Mouse (Mus musculus) hindbrain, embryonic 10.5 days (tissue): ENCODE measurements around the gene Shank2. TPM values are rescaled to one million over a fixed set of nuclear protein-coding genes. Genes with fewer than 3 reads are reported as not detected.

Source experiments
- DNase-seq: peaks from one replicate; pipeline ENCODE4 v3.0.0-alpha.2; 2017; ENCODE audit warnings: low spot score
- H3K27ac ChIP-seq: fragments of 300-500 bp; sonication (generic); 2 replicates; pipeline ENCODE4 v1.5.1; 2016; ENCODE audit warnings: mild to moderate bottlenecking, moderate library complexity
- H3K27me3 ChIP-seq: fragments of 300-500 bp; sonication (generic); 2 replicates; pipeline ENCODE4 v1.6.1; 2016; ENCODE audit warnings: mild to moderate bottlenecking; ENCODE audit not compliant: poor library complexity, insufficient read depth, severe bottlenecking
- H3K36me3 ChIP-seq: fragments of 300-500 bp; sonication (generic); 2 replicates; pipeline ENCODE4 v1.6.1; 2016; ENCODE audit warnings: mild to moderate bottlenecking, moderate library complexity
- H3K4me1 ChIP-seq: fragments of 300-500 bp; sonication (generic); replicated peaks from 2 replicates; pipeline ENCODE4 v1.6.1; 2016; ENCODE audit warnings: mild to moderate bottlenecking
- H3K4me3 ChIP-seq: fragments of 300-500 bp; sonication (generic); 2 replicates; pipeline ENCODE4 v1.5.1; 2016; ENCODE audit warnings: mild to moderate bottlenecking, moderate library complexity
- H3K9me3 ChIP-seq: fragments of 300-500 bp; sonication (generic); 2 replicates; pipeline ENCODE4 v1.6.1; 2016; ENCODE audit warnings: mild to moderate bottlenecking, moderate library complexity
- WGBS: fragments of 180-500 bp; shearing (Covaris S2); methylation state at CpG from one replicate; pipeline ENCODE4 v1.1.7; 2016; 5-methylcytosine and 5-hydroxymethylcytosine counted together
- polyA plus RNA-seq: library from polyadenylated mRNA; unstranded; fragments of >200 nt; fragmentation: Nextera tagmentation; extraction: Ambion mirVana; gene quantifications from 2 replicates; pipeline ENCODE4 v1.2.1, GENCODE M21; 2016

Shank2 gene
- polyA plus RNA-seq, 1 experiment from 2014 or later, result 1.6 TPM

DNA sequence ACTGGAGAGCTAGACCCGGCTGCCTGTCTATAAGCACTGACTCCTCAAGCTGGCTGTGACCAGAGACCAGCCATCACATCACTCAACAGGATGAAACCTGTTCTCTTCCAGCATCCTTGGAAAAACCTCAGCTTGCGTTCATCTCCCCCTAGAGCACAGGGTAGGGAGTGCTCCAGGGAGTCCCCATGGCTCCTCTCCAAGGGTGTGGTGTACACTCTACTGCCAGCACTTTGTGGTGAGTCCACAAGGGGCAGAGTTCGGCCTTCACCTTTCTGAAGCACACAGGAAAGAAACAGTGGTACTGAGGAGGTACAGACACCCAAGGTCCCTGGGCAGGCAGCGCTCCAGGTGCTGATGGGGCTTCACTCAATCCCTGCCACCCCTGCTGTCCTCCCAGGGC lies 414.1 kb downstream of the Shank2 start:
- Histone ChIP-seq H3K9me3 (no peaks in the 10 kb centered on the region), H3K4me1 (peaks cover 61% of the 10 kb centered on the region), H3K36me3 (peaks cover 11% of the 10 kb centered on the region), H3K4me3 (no peak overlapping the region), H3K27me3 (no peaks in the 10 kb centered on the region), H3K27ac (no peak overlapping the region)
- 71% methylated on average over 4 of the region's 4 CpGs for WGBS
- DNase-seq, result no peak

DNA sequence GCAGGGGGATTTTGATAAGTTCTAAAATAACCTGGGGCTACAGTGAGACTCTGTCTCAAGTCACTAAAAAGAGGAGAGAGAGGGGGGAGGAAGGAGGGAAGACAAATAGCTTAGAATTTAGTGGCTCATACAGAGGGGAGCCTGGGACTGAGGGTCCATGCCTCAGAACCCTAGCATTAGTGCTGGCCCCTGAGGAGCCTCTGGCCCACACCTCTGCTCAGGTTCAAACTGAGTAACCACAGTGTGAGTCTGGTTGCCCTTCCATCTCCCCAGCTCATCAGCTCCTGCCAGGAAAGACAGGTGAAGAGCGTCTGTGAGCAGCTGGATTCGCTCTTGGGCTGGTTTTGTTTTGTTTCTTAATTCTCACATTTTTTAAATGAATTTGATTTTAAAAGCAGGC lies 415.5 kb downstream of the Shank2 start:
- DNase-seq, result no peak
- no peaks in the 10 kb centered on the region for H3K27me3 ChIP-seq
- WGBS, result 83% methylated on average over 2 of the region's 2 CpGs
- peaks cover 63% of the 10 kb centered on the region for H3K4me1 ChIP-seq
- H3K4me3 ChIP-seq, result no peak overlapping the region
- no peaks in the 10 kb centered on the region for H3K36me3 ChIP-seq
- H3K27ac ChIP-seq, result peak overlapping the region; percentile 47; the same call in 1 of the 2 replicates
- H3K9me3 ChIP-seq, result no peaks in the 10 kb centered on the region

DNA sequence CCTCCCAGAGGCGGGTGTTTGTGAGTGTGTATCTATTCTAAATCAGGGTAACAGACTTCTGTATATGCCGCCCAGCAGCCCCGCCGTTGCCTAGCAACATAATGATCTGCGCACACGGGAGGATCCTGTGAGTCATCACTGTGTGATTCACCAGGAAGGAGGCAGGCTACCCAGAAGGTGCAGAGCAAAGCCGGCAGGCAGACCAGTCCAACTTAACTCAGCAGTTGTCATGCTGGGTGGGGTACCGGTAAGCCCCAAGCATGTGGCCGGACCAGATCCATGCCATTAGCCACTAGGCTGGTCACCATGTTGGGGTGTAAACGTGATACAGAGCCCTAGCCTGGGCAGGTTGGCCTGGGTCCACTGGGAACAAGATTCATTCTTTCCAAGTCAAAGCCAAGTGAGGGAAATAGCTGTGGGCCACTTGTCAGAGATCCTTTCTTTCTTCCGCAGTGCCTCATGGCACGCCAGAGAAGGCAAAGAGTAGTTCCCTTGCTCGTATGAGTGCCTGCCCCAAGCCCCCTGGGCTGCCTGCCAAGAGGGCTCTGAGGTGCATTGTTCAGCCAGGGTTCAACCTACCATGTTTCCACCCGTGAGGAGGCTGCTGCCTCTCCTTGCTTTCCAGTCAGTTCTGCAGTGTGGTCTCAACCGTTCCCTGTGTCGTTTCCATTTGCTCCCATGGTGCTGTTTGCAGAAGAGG lies 416.1 kb downstream of the Shank2 start:
- H3K27me3 ChIP-seq, result no peaks in the 10 kb centered on the region
- H3K4me1 ChIP-seq, result peaks cover 58% of the 10 kb centered on the region
- H3K9me3 ChIP-seq, result no peaks in the 10 kb centered on the region
- H3K27ac ChIP-seq, result peak overlapping the region; percentile 69; the same call in 1 of the 2 replicates
- DNase-seq, result peak; percentile 35
- H3K4me3 ChIP-seq, result no peak overlapping the region
- no peaks in the 10 kb centered on the region for H3K36me3 ChIP-seq
- WGBS, result 53% methylated on average over 16 of the region's 16 CpGs

DNA sequence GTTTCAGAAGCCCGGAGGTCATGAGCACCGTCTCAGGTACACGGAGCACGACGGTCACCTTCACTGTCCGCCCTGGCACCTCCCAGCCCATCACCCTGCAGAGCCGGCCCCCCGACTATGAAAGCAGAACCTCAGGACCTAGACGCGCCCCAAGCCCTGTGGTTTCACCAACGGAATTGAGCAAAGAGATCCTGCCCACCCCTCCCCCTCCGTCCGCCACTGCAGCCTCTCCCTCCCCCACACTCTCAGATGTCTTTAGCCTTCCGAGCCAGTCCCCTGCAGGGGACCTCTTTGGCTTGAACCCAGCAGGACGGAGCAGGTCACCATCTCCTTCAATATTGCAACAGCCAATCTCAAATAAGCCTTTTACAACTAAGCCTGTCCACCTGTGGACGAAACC lies 418.8 kb downstream of the Shank2 start:
- DNase-seq, result no peak
- 22% methylated on average over 16 of the region's 16 CpGs for WGBS
- H3K4me3 ChIP-seq, result no peak overlapping the region
- peaks cover 58% of the 10 kb centered on the region for H3K4me1 ChIP-seq
- no peaks in the 10 kb centered on the region for H3K36me3 ChIP-seq
- H3K27ac ChIP-seq, result 0 out of 2 replicates have a peak overlapping the region, but pooled peaks have one; percentile 35
- no peaks in the 10 kb centered on the region for H3K9me3 ChIP-seq
- no peaks in the 10 kb centered on the region for H3K27me3 ChIP-seq

DNA sequence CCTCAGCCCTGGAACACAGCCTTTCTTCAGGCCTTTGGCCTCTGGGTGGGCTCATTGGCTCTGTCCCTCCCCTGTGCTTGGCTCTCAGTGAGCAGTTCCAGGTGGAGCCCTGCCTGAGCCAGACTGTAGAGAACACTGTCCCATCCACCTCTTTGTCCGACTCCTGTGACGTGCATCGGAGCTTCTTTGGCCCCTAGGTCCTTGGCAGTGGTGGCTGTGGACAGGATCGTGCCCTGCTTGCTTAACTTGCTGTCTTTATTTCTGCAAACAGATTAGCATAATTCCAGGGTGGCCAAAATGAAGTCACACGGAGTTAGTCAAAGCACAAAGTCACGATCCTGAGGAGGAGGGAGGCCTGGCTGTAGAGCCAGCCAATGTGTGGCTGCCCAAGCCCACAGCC lies 419.8 kb downstream of the Shank2 start:
- Histone ChIP-seq H3K9me3 (no peaks in the 10 kb centered on the region), H3K4me3 (no peak overlapping the region), H3K27me3 (no peaks in the 10 kb centered on the region), H3K36me3 (no peaks in the 10 kb centered on the region), H3K27ac (no peak overlapping the region), H3K4me1 (peaks cover 52% of the 10 kb centered on the region)
- no peak for DNase-seq
- 69% methylated on average over 6 of the region's 6 CpGs for WGBS

DNA sequence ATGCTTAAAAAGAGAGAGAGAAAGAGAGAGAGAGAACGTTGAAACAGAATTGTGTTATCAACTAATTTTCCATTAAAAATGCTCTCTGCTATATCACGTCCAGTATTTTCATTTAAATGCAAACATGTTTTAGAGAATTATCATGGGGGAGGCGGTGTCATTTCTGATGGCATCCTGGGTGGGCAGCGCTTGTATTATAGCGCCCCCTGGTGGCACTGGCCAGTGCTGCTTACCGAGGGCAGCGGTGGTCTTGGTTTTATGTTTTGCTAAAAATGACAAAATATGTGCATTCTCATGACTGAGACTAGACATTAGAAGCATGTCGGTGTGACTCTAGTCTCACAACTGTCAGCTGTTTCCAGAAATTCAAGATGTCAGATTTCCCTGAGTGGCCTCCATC lies 424.2 kb downstream of the Shank2 start:
- Histone ChIP-seq H3K27me3 (no peaks in the 10 kb centered on the region), H3K27ac (no peak overlapping the region), H3K4me3 (no peak overlapping the region), H3K9me3 (no peaks in the 10 kb centered on the region), H3K36me3 (no peaks in the 10 kb centered on the region), H3K4me1 (peaks cover 20% of the 10 kb centered on the region)
- peak; percentile 54 for DNase-seq
- WGBS, result 12% methylated on average over 8 of the region's 8 CpGs

DNA sequence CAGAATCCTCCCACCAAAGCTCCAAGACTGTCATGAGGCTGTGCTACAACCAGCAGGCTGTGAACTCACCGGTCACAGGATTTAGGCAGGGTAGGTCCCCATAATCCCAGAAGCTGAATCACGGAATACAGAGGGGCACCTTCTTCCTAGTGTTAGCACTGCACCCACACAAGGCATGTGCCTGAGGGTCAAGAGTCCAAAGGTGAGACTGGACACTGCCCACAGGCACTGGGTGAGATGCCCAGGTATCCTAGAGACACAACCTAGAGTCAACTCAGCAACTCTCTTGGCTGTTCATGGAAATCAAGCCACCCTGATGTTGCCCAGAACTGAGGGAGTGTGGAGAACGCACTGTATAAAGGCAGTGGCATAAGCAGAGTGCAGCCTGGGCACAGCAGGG lies 424.9 kb downstream of the Shank2 start:
- H3K4me1 ChIP-seq, result 0 out of 2 replicates have a peak, but pooled peaks cover 14% of the 10 kb centered on the region
- DNase-seq, result no peak
- H3K27me3 ChIP-seq, result no peaks in the 10 kb centered on the region
- no peaks in the 10 kb centered on the region for H3K9me3 ChIP-seq
- no peaks in the 10 kb centered on the region for H3K36me3 ChIP-seq
- 83% methylated on average over 3 of the region's 3 CpGs for WGBS
- H3K4me3 ChIP-seq, result no peak overlapping the region
- H3K27ac ChIP-seq, result no peak overlapping the region

DNA sequence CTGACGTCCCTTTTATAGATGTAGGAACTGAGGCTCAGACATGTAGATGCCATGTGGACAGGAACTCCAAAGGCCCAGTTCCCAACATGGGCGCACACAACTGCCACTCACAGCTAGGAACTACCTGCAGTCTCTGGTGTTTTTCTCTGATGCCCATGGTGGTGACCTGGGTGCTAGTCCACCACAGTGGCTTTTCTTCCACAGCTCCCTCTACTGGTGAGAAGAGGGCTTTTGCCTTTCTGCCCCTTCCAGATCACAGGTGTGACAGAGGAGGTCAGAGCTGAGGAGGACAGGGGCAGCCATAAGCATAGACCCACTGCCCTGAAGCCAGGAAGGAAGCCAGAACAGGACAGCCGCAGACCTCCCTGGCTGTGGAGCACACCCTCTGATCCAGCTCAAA lies 425.7 kb downstream of the Shank2 start:
- WGBS, result 79% methylated on average over 3 of the region's 3 CpGs
- H3K27ac ChIP-seq, result no peak overlapping the region

DNA sequence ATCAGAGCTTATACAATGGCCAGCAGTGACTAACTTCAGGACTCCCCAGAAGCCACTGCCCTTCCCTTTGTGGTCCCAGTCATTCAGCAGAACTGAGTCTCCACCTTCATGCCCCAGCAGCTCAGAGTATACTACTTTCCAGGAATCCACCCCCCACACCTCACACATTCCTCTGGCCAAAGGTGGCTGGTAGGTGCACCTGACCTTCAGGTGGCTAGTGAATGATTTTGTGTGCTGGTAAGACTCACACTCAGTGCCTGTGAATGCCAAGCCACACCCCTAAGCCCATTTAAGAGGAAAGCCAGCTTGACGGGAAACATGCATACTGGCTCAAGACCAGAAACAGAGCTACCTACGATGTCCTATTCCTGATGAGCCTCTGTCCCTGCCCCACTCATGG lies 431.2 kb downstream of the Shank2 start:
- no peak for DNase-seq
- Histone ChIP-seq H3K36me3 (peaks cover 26% of the 10 kb centered on the region), H3K27me3 (no peaks in the 10 kb centered on the region), H3K4me1 (no peaks in the 10 kb centered on the region), H3K27ac (no peak overlapping the region), H3K9me3 (no peaks in the 10 kb centered on the region), H3K4me3 (no peak overlapping the region)
- 80% methylated on average over 2 of the region's 2 CpGs for WGBS

More for the DNA sequence above, 425.7 kb downstream of the Shank2 start:
- no peaks in the 10 kb centered on the region for H3K27me3 ChIP-seq
- no peaks in the 10 kb centered on the region for H3K9me3 ChIP-seq
- H3K4me1 ChIP-seq, result 0 out of 2 replicates have a peak, but pooled peaks cover 11% of the 10 kb centered on the region
- DNase-seq, result no peak
- H3K4me3 ChIP-seq, result no peak overlapping the region
- H3K36me3 ChIP-seq, result no peaks in the 10 kb centered on the region

DNA sequence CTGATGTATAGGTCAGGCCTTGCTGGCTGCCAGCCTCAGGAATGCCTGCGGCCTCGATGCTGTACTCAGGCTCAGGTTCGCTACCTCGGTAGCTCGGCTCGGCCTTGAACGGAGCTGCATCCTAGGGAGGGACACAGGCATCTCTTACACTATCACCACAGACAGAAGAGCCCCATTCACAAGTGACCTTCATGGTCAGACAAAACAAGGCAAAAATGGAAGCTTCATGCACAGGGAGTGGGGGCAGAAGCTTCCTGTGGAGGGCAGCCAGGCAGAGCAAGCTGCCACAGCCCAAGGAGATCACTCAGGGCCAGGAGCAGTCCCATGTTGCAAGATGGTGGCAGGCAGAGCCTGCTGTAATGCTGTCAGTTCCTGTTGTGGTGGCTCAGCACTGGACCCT lies 437.1 kb downstream of the Shank2 start:
- Histone ChIP-seq H3K36me3 (peaks cover 84% of the 10 kb centered on the region), H3K4me3 (no peak overlapping the region), H3K27me3 (no peaks in the 10 kb centered on the region), H3K27ac (no peak overlapping the region), H3K4me1 (no peaks in the 10 kb centered on the region), H3K9me3 (no peaks in the 10 kb centered on the region)
- no peak for DNase-seq
- 95% methylated on average over 7 of the region's 7 CpGs for WGBS

DNA sequence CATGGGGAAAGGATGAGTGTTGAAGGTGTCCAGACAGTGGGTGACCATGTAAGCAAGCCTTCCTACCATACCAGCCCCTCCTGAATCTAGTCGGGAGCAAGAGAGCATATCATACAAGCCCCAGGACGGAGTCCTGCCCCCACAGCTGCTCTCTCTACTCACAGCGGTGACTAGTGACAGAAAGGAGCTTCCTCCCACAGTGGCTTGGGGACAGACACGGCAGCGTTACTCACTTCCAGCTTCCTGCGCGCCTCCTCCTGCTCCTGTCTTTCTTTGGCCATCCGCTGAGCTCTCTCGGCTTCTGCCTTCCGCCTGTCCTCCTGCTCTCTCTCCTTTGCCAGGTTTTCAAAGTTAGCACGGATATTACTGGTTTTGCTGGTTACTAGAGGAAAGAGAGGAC lies 439.7 kb downstream of the Shank2 start:
- peaks cover 99% of the 10 kb centered on the region for H3K36me3 ChIP-seq
- DNase-seq, result no peak
- no peaks in the 10 kb centered on the region for H3K27me3 ChIP-seq
- H3K9me3 ChIP-seq, result no peaks in the 10 kb centered on the region
- 95% methylated on average over 11 of the region's 11 CpGs for WGBS
- H3K27ac ChIP-seq, result no peak overlapping the region
- no peak overlapping the region for H3K4me3 ChIP-seq
- H3K4me1 ChIP-seq, result no peaks in the 10 kb centered on the region

DNA sequence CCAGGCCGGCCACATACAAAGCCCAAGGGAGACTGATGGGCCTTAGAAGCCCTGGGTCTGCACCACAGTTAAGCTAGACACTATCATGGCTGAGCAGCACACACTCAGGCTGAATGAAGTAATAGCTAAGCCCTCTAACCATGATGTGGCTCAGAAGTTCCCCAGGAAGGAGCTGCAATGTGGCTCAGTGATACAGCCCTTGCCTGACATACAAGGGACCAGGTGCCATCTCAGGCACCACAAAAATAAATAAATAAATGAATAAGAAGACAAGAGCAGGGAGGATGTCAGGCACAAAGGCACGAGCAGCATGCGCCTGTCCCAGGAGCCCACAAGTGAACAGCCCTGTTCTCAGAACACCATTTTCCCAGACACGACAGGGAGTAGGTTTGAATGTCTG lies 440.2 kb downstream of the Shank2 start:
- Histone ChIP-seq H3K36me3 (peaks cover 99% of the 10 kb centered on the region), H3K4me3 (no peak overlapping the region), H3K9me3 (no peaks in the 10 kb centered on the region), H3K4me1 (no peaks in the 10 kb centered on the region), H3K27me3 (no peaks in the 10 kb centered on the region), H3K27ac (no peak overlapping the region)
- no peak for DNase-seq
- WGBS, result 95% methylated on average over 4 of the region's 4 CpGs

DNA sequence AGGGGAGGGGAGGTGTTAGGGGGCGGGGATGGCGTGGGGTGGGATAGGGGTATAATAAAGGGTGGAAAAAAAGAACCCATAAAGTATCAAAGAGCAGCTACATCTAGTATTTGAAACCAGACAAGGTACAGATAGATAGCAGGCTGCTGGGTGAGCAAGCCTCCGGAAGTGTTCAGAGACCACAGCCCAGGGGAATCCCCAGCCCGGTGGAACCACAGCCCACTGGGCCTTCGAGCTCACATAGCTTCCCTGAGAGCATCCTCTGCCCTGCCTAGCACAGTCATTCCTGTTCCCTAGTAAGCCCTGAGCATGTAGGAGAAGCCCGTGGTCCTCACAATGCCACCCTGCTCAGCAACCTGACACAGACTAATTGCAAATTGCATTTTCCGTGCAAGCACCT lies 443.1 kb downstream of the Shank2 start:
- H3K27ac ChIP-seq, result no peak overlapping the region
- H3K4me3 ChIP-seq, result no peak overlapping the region
- no peaks in the 10 kb centered on the region; the same call in 1 of the 2 replicates for H3K9me3 ChIP-seq
- H3K27me3 ChIP-seq, result no peaks in the 10 kb centered on the region
- WGBS, result 93% methylated on average over 7 of the region's 7 CpGs
- H3K36me3 ChIP-seq, result peaks cover 99% of the 10 kb centered on the region
- no peaks in the 10 kb centered on the region for H3K4me1 ChIP-seq
- DNase-seq, result no peak

DNA sequence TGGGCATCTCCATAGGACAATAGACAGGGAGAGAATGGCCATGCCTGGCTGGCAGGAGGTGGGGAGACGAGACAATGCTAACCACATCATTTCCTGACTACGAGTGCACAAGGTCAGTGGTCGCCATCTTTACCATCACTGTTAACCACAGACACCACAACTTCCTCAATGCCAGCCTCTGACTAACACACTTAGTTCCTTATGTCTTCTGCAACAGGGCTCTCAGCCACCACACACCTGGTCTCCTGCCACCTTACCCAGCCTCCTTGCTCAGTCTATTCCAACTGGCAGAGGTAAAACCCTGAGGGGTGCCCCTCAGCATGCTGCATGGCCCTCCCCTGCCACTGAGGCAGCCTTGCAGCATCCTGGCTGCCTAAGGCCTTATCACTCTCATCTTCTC lies 445.4 kb downstream of the Shank2 start:
- 88% methylated on average over 3 of the region's 3 CpGs for WGBS
- no peak for DNase-seq
- no peaks in the 10 kb centered on the region for H3K27me3 ChIP-seq
- H3K4me3 ChIP-seq, result no peak overlapping the region
- no peak overlapping the region for H3K27ac ChIP-seq
- peaks cover 99% of the 10 kb centered on the region for H3K36me3 ChIP-seq
- H3K9me3 ChIP-seq, result no peaks in the 10 kb centered on the region; the same call in 1 of the 2 replicates
- H3K4me1 ChIP-seq, result no peaks in the 10 kb centered on the region
